Mouse (Mus musculus): ENCODE data around the gene Gtpbp2. TPM values are rescaled to one million over a fixed set of nuclear protein-coding genes. Genes with fewer than 3 reads are reported as not detected.

The Gtpbp2 gene
- total RNA-seq (2021) = 100 to 1,000 TPM; 108 to 119 TPM

DNA sequence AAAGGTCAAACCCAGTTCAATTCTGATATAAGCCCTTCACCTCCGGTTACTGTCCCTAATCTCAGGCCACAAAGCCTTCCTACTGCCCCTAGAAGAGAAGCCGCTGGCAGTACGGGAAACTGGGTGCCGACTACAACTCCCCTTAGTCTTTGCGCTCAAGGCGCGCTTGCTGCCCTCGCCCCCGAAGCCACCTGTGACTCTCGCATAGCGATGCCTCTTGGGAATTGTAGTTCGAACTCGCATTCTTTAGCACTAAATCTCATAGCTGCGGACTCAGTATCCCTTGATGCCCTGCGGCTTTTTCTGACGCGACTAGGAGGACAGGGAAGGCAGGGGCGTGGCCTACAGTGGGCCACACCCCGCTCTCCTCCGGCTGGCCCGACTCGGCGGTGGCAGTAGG is at the start of gene Gtpbp2:
Gtpbp2 (plus strand) TSS at position 347 of the 400 bp plus-strand sequence.
- intact Hi-C loops (cut with DNase I) = loop anchor here (10.0 kb wide), 1 partner anchor 426 kb away; the partner anchor contains the start of gene 1600014C23Rik
- DNase-seq (ENCODE audit: low spot score in 2 of 2) = peak; percentile 97 to 100

- no peak for DNase-seq (ENCODE audit: low spot score in 2 of 2)
- intact Hi-C loops (cut with DNase I) = no loop called here
Observed at GRCm38 (mm10) chr17:46115489-46115888, 45.3 kb upstream of the Gtpbp2 start.

DNA sequence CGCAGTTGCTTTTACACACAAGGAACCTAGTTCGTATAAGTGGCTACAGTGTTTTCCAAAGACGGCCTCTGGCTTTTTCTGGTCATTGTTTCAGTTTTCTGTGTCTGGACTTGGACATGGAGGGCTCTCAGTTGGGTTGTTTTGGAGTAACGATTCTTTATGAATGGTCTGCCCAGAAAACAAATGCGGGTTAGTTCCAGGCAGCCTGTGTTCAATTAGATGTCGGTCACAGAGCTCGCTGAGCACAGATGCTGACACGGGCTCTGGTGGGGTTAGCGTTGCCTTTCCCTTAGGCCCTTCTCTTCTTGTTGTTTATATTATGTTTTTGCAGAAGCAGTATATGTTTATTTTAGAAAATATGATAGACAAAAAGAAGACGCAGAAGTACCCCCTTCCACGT is 44.7 kb upstream of the Gtpbp2 start:
- no peak for DNase-seq (ENCODE audit: low spot score in 2 of 2)
- intact Hi-C loops (cut with DNase I) = no loop called here

GRCm38 (mm10) chr17:46116881-46117280 is 44.0 kb upstream of the Gtpbp2 start:
- DNase-seq (ENCODE audit: low spot score in 2 of 2) = no peak
- intact Hi-C loops (cut with DNase I) = no loop called here

GRCm38 (mm10) chr17:46117623-46118422 is 43.0 kb upstream of the Gtpbp2 start:
- intact Hi-C loops (cut with DNase I) = no loop called here
- DNase-seq (ENCODE audit: low spot score in 2 of 2) = no peak

- intact Hi-C loops (cut with DNase I) = no loop called here
- DNase-seq (ENCODE audit: low spot score in 2 of 2) = no peak
Observed at GRCm38 (mm10) chr17:46118423-46118850, 42.4 kb upstream of the Gtpbp2 start.

GRCm38 (mm10) chr17:46119641-46120040 is 41.2 kb upstream of the Gtpbp2 start:
- DNase-seq (ENCODE audit: low spot score in 2 of 2) = peak; percentile 48 to 88
- intact Hi-C loops (cut with DNase I) = no loop called here

GRCm38 (mm10) chr17:46122791-46123190 is 38.0 kb upstream of the Gtpbp2 start:
- no peak for DNase-seq (ENCODE audit: low spot score in 2 of 2)
- intact Hi-C loops (cut with DNase I) = no loop called here

GRCm38 (mm10) chr17:46123285-46123684 is 37.5 kb upstream of the Gtpbp2 start:
- intact Hi-C loops (cut with DNase I) = no loop called here
- DNase-seq (ENCODE audit: low spot score in 2 of 2) = no peak

DNA sequence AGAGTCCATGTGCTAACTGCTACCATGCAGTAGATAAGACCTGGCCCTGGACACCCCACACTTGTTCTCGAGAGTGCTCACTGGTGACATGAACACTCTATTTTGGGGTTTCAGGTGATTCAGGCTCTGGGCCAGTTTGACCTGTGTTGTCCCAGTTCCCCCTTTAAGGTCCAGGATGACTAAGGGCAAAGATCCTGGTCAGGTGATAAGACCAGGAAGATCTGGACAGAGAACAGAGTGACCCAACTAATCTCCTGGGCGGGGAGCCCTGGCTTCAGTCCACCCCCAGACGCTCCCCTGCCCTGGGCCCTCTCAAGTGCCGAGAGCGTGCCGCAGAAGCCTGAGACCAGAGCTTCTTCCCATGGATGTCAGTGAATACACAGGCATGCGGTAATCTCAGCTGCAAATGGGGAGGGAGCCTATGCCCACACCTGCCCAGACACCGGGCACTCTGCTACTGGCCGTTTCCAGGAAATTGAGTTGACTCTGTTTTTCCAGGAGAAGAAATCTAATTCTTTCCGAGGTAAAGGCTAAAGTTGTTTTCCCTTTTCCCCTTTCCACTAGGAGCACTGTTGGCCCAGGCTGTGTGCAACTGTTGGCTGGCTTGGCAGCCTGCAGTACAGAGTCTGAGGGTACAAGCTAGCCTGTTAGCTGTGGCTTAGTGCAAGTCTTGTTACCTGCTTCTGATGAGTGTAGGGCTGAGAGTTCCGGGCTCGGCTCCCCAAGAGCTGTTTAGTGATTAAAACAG is 36.7 kb upstream of the Gtpbp2 start:
- intact Hi-C loops (cut with DNase I) = no loop called here
- no peak for DNase-seq (ENCODE audit: low spot score in 2 of 2)

DNA sequence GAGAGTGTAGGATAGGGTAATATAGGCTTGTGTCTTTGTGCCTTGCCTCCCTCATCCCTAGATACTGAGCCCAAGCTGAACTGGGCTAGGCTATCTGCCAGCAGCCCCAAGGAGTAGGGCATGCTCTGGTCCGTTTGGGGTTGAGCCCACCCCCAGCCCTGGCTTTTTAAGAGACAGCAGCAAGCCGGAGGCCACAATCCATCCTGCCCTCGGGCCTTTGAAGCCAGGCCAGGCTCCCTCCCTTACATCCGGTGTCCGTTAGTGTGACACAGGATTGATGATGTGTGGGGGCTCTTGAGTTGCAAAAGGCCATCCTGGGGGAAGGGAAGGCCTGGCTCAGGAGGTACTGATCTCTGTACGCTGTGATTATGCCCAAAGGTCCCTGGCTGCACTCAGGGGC is 34.2 kb upstream of the Gtpbp2 start:
- intact Hi-C loops (cut with DNase I) = no loop called here

DNA sequence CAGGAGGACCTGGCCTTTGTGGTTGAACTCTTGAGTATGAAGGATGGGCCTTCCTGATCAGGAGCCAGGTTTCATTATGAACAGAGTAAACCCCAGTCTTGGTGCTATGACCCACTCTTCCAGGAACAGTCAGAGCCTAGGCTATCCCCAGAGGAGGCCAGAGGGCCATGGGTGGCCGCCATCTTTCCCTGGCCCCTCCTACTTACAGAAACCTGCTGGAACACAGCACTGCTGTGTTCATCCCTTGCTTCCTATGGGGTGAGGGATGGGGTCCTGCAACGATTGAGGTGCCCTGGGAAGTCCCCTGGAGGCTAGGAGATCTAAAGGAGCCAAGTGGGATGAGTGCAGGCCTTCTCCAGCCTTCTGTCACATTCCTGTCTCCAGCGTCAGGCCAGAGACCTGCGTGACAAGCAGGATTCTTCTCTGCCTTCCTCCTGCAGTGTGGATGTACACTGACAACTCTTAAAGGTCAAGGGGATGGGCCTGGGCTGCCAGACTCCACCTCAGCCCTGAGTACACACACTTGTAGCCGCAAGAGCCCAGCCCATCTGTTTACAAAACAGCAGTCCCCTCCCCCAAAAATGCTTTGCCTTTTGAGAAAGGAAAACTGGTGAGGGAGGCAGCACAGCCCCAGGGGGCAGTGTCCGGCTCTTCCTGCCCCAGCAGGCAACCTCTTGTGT is 32.9 kb upstream of the Gtpbp2 start:
- DNase-seq (ENCODE audit: low spot score in 2 of 2) = no peak
- intact Hi-C loops (cut with DNase I) = no loop called here

More for the DNA sequence above, 34.2 kb upstream of the Gtpbp2 start:
- DNase-seq (ENCODE audit: low spot score in 2 of 2) = no peak

- DNase-seq (ENCODE audit: low spot score in 2 of 2) = peak in 1 of 2 experiments; percentile 38
- intact Hi-C loops (cut with DNase I) = loop anchor here (5.0 kb wide), 1 partner anchor 98 kb away; the partner anchor contains the start of gene Vegfa
Observed at GRCm38 (mm10) chr17:46129741-46130498, 30.9 kb upstream of the Gtpbp2 start.

DNA sequence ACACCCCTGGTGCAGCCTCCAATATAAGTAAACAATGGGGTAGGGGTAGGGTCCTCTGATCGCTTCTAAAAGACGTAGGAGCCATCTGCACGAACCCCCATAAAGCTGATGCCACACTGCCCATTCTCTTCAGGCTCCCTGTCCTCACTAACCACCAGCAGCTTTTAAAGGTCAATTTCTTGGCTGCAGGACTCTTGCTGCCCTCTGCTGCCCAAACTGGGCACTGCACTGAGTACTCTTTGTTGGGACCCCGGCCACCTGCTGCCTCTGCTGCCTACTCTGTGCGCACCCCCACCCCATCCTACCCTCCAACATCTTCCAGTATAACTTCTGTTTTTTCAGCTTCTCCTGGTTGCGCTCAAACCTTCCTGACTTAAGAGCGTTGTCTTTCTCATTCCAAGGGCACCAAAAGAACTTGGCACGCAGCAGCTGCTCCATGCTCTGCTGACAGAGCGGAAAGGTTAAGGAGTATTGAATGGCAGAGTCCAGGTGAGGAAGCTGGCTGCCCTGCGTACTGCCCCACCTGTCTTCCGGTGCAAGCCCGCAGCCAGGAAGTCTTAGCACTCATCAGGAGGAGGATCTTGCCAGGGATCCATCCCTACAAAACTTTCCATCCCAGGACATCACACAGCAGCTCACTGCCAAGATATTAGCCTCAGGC is 28.6 kb upstream of the Gtpbp2 start:
- peak; percentile 66 to 70 for DNase-seq (ENCODE audit: low spot score in 2 of 2)
- intact Hi-C loops (cut with DNase I) = loop anchor here (1.0 to 5.0 kb wide), 2 partner anchors 100 to 401 kb away; partner anchors contain the start of gene Vegfa

DNA sequence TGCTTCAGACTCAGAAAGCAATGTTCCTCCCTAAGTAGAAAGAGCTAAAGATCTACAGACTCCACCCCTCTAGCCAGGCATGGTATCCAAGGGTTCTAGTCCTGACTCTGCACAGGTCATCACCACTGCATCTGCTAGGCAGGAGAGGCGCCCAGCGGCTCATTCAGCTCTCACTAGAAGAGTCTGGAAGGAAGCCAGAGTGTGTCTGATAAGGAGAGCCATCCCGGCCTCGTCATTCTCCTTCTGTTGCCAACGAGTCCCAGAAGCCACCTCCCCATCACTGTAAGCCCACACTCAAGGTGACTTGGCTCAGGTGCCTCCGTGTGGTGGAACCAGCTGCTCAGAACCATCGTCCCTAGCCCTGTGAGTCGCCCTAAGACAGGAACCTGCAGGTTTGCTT is 28.0 kb upstream of the Gtpbp2 start:
- DNase-seq (ENCODE audit: low spot score in 2 of 2) = no peak
- intact Hi-C loops (cut with DNase I) = loop anchor here (1.0 to 5.0 kb wide), 2 partner anchors 101 to 402 kb away; partner anchors contain the start of gene Vegfa

- intact Hi-C loops (cut with DNase I) = no loop called here
- no peak for DNase-seq (ENCODE audit: low spot score in 2 of 2)
Observed at GRCm38 (mm10) chr17:46138563-46139236, 22.1 kb upstream of the Gtpbp2 start.

GRCm38 (mm10) chr17:46139872-46140271 is 21.0 kb upstream of the Gtpbp2 start:
- intact Hi-C loops (cut with DNase I) = no loop called here
- no peak for DNase-seq (ENCODE audit: low spot score in 2 of 2)

All from left cerebral cortex, postnatal 25 days (tissue).